Mouse (Mus musculus) spleen, embryonic (tissue): ENCODE measurements around the gene Tas2r126.

Source experiments
- CTCF ChIA-PET: fragments of 350-600 bp; sonication (Branson Sonifier 250); formaldehyde crosslinking; loops from one replicate; lab custom pipeline; 2022; lab: Charles Lee

Tas2r126 gene

DNA sequence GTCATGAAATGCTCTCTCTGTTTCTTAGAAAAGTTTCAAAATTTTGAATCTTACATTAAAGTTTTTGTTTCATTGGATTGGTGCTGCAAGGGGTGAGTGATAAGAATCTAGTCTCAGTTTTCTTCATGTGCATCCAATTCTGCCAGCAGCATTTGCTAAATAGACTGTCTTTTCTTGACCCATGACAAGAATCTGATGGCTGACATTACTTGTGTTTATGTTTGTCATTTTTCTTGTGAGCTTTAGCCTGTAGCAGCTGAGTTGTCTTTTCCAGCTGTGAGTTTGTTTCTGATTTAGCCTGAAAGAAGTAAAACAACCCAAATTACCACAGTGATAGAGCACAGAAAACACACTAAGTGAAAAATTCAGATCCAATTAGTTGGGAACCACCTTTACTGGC, 50.3 kb downstream of the Tas2r126 start:
- CTCF ChIA-PET, result no interaction called here
